Mouse (Mus musculus) frontal cortex, adult (tissue): ENCODE data around the gene Gfap.

Source experiments
- ATAC-seq: cut with Nextera tagmentation; 2 replicates; pipeline ENCODE4 v1.9.2; 2017; ENCODE audit warnings: mild to moderate bottlenecking, moderate library complexity, mixed read lengths; ENCODE audit not compliant: low TSS enrichment

Gene Gfap

GRCm38 (mm10) chr11:102837385-102837784, 63.3 kb downstream of the Gfap start:
- no peak for ATAC-seq
